Mouse (Mus musculus): Measurements from ENCODE around the gene Olfr332.
"Not testable (repeated sequence)": the region's sequence is repeated elsewhere in the genome, so short reads cannot be mapped to it uniquely, and the experiment has no call there.

Gene Olfr332

GRCm38 (mm10) chr11:58492455-58492854, at the start of gene Olfr332:
TSS of gene Olfr332 (minus strand) at chr11:58492555.
- DNase-seq (ENCODE audit: extremely low spot score): no peak

- DNase-seq (ENCODE audit: extremely low spot score): not testable (repeated sequence)
Observed at GRCm38 (mm10) chr11:58534736-58535135, 42.4 kb upstream of the Olfr332 start, which contains the start of gene Olfr330. TSS of gene Olfr330 (minus strand) at chr11:58534836.

DNA sequence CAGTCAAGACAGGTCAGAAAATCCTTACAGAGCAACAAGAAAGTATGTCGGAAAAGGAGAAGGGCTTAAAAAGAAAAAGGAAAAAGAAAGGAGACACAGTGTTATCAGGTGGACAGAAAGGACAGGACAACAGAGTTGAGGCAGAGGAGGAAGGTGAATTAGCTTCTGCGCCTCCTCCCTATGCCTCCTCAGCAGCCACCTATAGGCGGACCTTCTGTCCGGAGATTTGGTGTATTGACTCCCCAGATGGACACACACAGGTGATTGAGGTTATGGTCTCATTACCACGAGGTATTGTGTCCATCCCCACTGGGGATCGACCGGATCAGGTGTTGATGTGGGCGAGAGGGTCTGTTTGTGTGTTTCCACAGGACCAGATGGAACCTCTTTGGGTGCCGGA, 27.4 kb upstream of the Olfr332 start:
- not testable (repeated sequence) for DNase-seq (ENCODE audit: extremely low spot score)

DNA sequence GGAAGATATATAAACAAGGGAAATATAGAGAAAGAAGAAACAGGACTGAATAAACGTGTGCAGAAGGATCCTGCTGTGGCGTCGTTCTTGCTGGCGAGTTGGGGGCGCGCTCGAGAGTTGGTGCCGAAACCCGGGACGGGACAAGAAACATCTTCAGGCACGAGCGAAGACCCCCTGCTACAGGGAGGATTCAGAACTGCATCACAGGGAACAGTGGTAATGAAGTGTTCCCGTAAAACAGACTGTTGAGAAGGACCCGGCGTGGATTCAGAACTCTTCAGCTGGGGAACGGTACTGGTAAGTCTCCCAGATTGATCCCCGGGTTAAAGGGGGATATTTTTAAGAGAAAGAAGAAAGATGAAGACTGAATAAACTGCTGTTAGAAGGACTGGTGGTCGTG, 26.6 kb upstream of the Olfr332 start:
- not testable (repeated sequence) for DNase-seq (ENCODE audit: extremely low spot score)

- not testable (repeated sequence) for DNase-seq (ENCODE audit: extremely low spot score)
Observed at GRCm38 (mm10) chr11:58509058-58509457, 16.7 kb upstream of the Olfr332 start.

GRCm38 (mm10) chr11:58502472-58502871, 10.1 kb upstream of the Olfr332 start, which contains the start of gene Olfr331:
TSS of gene Olfr331 (minus strand) at chr11:58502572.
- DNase-seq (ENCODE audit: extremely low spot score): not testable (repeated sequence)

DNA sequence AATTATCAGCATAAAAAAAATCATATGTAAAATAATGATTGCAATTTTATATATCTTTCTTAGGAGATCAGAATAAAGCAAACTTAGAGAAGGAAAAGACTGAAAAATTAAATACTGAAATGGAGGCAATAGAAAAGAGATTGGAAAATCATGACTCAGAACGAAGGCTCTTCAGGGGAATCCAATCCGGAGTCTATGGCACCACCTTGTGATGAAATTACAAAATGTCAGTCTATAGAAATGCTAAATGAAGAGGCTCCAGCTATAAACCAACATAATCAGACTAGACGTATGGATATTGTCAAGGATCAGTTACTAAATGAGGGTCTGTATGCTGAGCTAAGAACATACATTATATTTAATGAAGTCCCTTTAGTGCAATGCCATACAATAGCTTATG, 6.9 kb upstream of the Olfr332 start:
- DNase-seq (ENCODE audit: extremely low spot score): no peak

GRCm38 (mm10) chr11:58498761-58499160, 6.4 kb upstream of the Olfr332 start:
- DNase-seq (ENCODE audit: extremely low spot score): no peak

DNA sequence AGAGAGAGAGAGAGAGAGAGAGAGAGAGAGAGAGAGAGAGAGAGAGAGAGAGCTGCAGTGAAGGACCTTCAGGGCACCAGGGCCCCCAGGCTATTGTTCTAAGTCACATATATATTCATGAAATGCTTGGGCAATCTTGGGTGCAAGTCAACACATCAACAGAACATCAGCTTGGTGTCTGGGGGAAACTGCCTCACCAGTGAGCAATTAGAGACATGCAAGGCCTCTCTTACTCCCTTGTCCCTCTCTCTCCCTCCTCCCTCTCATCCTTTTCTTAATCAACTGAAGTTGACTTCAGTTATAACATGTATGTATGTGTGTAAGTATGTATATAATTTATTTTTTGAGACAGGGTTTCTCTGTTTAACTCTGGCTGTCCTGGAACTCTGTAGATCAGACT, 30.2 kb downstream of the Olfr332 start, which contains the start of gene Olfr30:
Gene Olfr30, minus strand, starts transcription at position 101 of the 400 bp plus-strand sequence.
- DNase-seq (ENCODE audit: extremely low spot score): no peak

GRCm38 (mm10) chr11:58453592-58453991, 38.8 kb downstream of the Olfr332 start:
- peak; percentile 14 for DNase-seq (ENCODE audit: extremely low spot score)

DNA sequence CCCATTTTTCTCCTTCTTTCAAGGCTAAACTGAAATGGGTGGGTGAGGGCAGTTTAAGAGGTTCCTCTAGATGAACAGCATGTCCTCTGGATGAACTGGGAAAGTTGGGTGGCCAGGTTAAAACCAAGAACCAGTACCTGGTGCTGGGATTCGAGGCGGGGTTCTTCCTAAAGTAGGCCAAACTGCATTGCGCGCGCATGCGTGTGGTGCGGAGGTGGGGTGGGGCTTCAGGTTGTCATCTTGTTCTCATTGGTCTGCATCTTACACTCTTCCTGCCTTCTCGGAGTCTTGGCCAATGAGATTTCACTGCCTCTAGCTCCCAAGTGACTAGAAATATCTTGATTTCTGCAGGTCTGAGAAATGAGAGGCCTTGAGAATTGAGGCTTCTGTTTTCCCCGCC, 39.6 kb downstream of the Olfr332 start, which contains the start of gene Lypd9:
Gene Lypd9, minus strand, starts transcription at position 165 of the 400 bp plus-strand sequence.
- DNase-seq (ENCODE audit: extremely low spot score): no peak
